Mouse (Mus musculus) CH12.LX (cell line): ENCODE data around the gene Lrrc20. TPM values are rescaled to one million over a fixed set of nuclear protein-coding genes. Genes with fewer than 3 reads are reported as not detected.

Experiments used
- DNase-seq: peaks from one replicate; pipeline ENCODE4 v3.0.0-alpha.2; 2013; ENCODE audit errors: extremely low read depth
- H3K27ac ChIP-seq: 2 replicates; pipeline ENCODE4 v1.5.1; 2012; ENCODE audit warnings: low read depth, mild to moderate bottlenecking, control low read depth, moderate library complexity; ENCODE audit not compliant: insufficient read depth
- H3K27me3 ChIP-seq: replicated peaks from 2 replicates; pipeline ENCODE3; 2012; ENCODE audit warnings: inconsistent platforms
- H3K36me3 ChIP-seq, 2 experiments: replicated peaks in 1 of 2; 2 replicates each; pipeline versions ENCODE3 to v1.6.1; 2012; ENCODE audit warnings: inconsistent platforms in 1 of 2, low read length in 1 of 2, mild to moderate bottlenecking in 1 of 2, mixed read lengths in 1 of 2, moderate library complexity in 1 of 2; ENCODE audit not compliant: control insufficient read depth in 1 of 2, insufficient read depth in 1 of 2
- H3K4me1 ChIP-seq, 2 experiments: 2 replicates each; pipeline ENCODE4 v1.6.1; 2012; ENCODE audit warnings: inconsistent platforms in 1 of 2, moderate library complexity in 1 of 2; ENCODE audit not compliant: insufficient read depth in 2 of 2, control insufficient read depth in 1 of 2
- H3K4me2 ChIP-seq: 2 replicates; pipeline ENCODE4 v1.6.1; 2012; ENCODE audit warnings: low read depth, mild to moderate bottlenecking, control low read depth; ENCODE audit not compliant: poor library complexity, insufficient read depth, severe bottlenecking
- H3K4me3 ChIP-seq, 3 experiments: fragments of 150-350 bp in 1 of 3; sonication (generic) in 1 of 3; replicated peaks in 1 of 3; 2 replicates each; pipeline versions ENCODE3 to v1.5.1; 2011 to 2012; ENCODE audit warnings: low read depth in 2 of 3, low read length in 2 of 3, mild to moderate bottlenecking in 2 of 3, moderate library complexity in 2 of 3, control low read depth in 1 of 3, improper control_type of control experiment in 1 of 3, inconsistent platforms in 1 of 3, mixed read lengths in 1 of 3; ENCODE audit not compliant: poor library complexity in 1 of 3
- H3K79me2 ChIP-seq: replicated peaks from 2 replicates; pipeline ENCODE4 v1.6.1; 2012; ENCODE audit warnings: mild to moderate bottlenecking, moderate library complexity; ENCODE audit not compliant: control insufficient read depth, poor library complexity, insufficient read depth, severe bottlenecking; ENCODE audit errors: extremely low read depth
- H3K9ac ChIP-seq: 2 replicates; pipeline ENCODE4 v1.6.1; 2012; ENCODE audit warnings: low read depth, mild to moderate bottlenecking, control low read depth, moderate library complexity; ENCODE audit not compliant: insufficient read depth
- H3K9me3 ChIP-seq: replicated peaks from 2 replicates; pipeline ENCODE3; 2012; ENCODE audit warnings: low read length, inconsistent platforms, mixed read lengths
- CHD1 ChIP-seq: IDR thresholded peaks from 2 replicates; pipeline ENCODE4 v1.6.1; 2012; ENCODE audit warnings: low read depth, low read length, improper control_type of control experiment, inconsistent platforms
- CHD2 ChIP-seq: IDR thresholded peaks from 2 replicates; pipeline ENCODE4 v1.6.1; 2011; ENCODE audit warnings: low read length, improper control_type of control experiment
- CTCF ChIP-seq, 2 experiments: IDR thresholded peaks in 1 of 2; conservative IDR thresholded peaks in 1 of 2; 2 replicates each; pipeline ENCODE4 v1.5.1; 2011 to 2012; ENCODE audit warnings: low read depth in 2 of 2, low read length in 2 of 2, improper control_type of control experiment in 1 of 2, inconsistent platforms in 1 of 2, mild to moderate bottlenecking in 1 of 2, moderate library complexity in 1 of 2
- E2F4 ChIP-seq: IDR thresholded peaks from 2 replicates; pipeline ENCODE4 v1.6.1; 2011; ENCODE audit warnings: low read depth, low read length, improper control_type of control experiment; ENCODE audit not compliant: insufficient replicate concordance
- ELF1 ChIP-seq: IDR thresholded peaks from 2 replicates; pipeline ENCODE4 v1.6.1; 2014; ENCODE audit warnings: low read depth, mild to moderate bottlenecking, inconsistent platforms, low read length, improper control_type of control experiment
- EP300 ChIP-seq: IDR thresholded peaks from 2 replicates; pipeline ENCODE4 v1.6.1; 2011; ENCODE audit warnings: low read length, improper control_type of control experiment
- ETS1 ChIP-seq: conservative IDR thresholded peaks from 2 replicates; pipeline ENCODE4 v1.6.1; 2012; ENCODE audit warnings: low read depth, mild to moderate bottlenecking, inconsistent platforms, low read length, improper control_type of control experiment, moderate library complexity
- GABPA ChIP-seq: IDR thresholded peaks from 2 replicates; pipeline ENCODE4 v1.6.1; 2012; ENCODE audit warnings: low read depth, low read length, improper control_type of control experiment, inconsistent platforms; ENCODE audit not compliant: insufficient replicate concordance
- HCFC1 ChIP-seq: IDR thresholded peaks from 2 replicates; pipeline ENCODE4 v1.6.1; 2012; ENCODE audit warnings: low read depth, mild to moderate bottlenecking, inconsistent platforms, low read length, improper control_type of control experiment
- IRF4 ChIP-seq: IDR thresholded peaks from 2 replicates; pipeline ENCODE4 v1.6.1; 2014; ENCODE audit warnings: low read depth, mild to moderate bottlenecking, inconsistent platforms, low read length, improper control_type of control experiment
- JUND ChIP-seq: conservative IDR thresholded peaks from 2 replicates; pipeline ENCODE4 v1.6.1; 2011; ENCODE audit warnings: low read depth, low read length, improper control_type of control experiment
- KAT2A ChIP-seq: IDR thresholded peaks from 2 replicates; pipeline ENCODE4 v1.6.1; 2012; ENCODE audit warnings: low read length, improper control_type of control experiment, inconsistent platforms; ENCODE audit not compliant: insufficient replicate concordance
- MAFK ChIP-seq: IDR thresholded peaks from 2 replicates; pipeline ENCODE4 v1.6.1; 2011; ENCODE audit warnings: low read length, improper control_type of control experiment; ENCODE audit not compliant: insufficient replicate concordance
- MAX ChIP-seq: IDR thresholded peaks from 2 replicates; pipeline ENCODE4 v1.6.1; 2011; ENCODE audit warnings: low read length, improper control_type of control experiment
- MAZ ChIP-seq: IDR thresholded peaks from 2 replicates; pipeline ENCODE4 v1.6.1; 2012; ENCODE audit warnings: low read depth, mild to moderate bottlenecking, inconsistent platforms, low read length, improper control_type of control experiment, moderate library complexity
- MEF2A ChIP-seq: IDR thresholded peaks from 2 replicates; pipeline ENCODE4 v1.6.1; 2014; ENCODE audit warnings: low read depth, mild to moderate bottlenecking, inconsistent platforms, low read length, improper control_type of control experiment, borderline replicate concordance
- MYC ChIP-seq: IDR thresholded peaks from 2 replicates; pipeline ENCODE4 v1.6.1; 2011; ENCODE audit warnings: low read depth, mild to moderate bottlenecking, improper control_type of control experiment, low read length
- NELFE ChIP-seq: IDR thresholded peaks from 2 replicates; pipeline ENCODE4 v1.6.1; 2011; ENCODE audit warnings: low read depth, low read length, improper control_type of control experiment
- NRF1 ChIP-seq: IDR thresholded peaks from 2 replicates; pipeline ENCODE4 v1.6.1; 2014; ENCODE audit warnings: low read depth, mild to moderate bottlenecking, inconsistent platforms, low read length, improper control_type of control experiment, moderate library complexity
- PAX5 ChIP-seq: IDR thresholded peaks from 2 replicates; pipeline ENCODE4 v1.6.1; 2012; ENCODE audit warnings: low read length, inconsistent platforms, mixed read lengths
- POLR2AphosphoS2 ChIP-seq: IDR thresholded peaks from 2 replicates; pipeline ENCODE4 v1.6.1; 2011; ENCODE audit warnings: low read depth, low read length, improper control_type of control experiment
- SIN3A ChIP-seq: IDR thresholded peaks from 2 replicates; pipeline ENCODE4 v1.6.1; 2012; ENCODE audit warnings: low read length, improper control_type of control experiment, inconsistent platforms
- SMC3 ChIP-seq: IDR thresholded peaks from 2 replicates; pipeline ENCODE4 v1.6.1; 2011; ENCODE audit warnings: low read depth, low read length, improper control_type of control experiment
- TBP ChIP-seq: conservative IDR thresholded peaks from 2 replicates; pipeline ENCODE4 v1.6.1; 2011; ENCODE audit warnings: low read depth, low read length, improper control_type of control experiment
- TCF12 ChIP-seq: IDR thresholded peaks from 2 replicates; pipeline ENCODE4 v1.6.1; 2014; ENCODE audit warnings: low read depth, mild to moderate bottlenecking, inconsistent platforms, low read length, improper control_type of control experiment
- USF1 ChIP-seq: IDR thresholded peaks from 2 replicates; pipeline ENCODE4 v1.6.1; 2014; ENCODE audit warnings: low read depth, mild to moderate bottlenecking, inconsistent platforms, low read length, improper control_type of control experiment
- ZC3H11A ChIP-seq: IDR thresholded peaks from 2 replicates; pipeline ENCODE4 v1.6.1; 2012; ENCODE audit warnings: low read depth, mild to moderate bottlenecking, inconsistent platforms, low read length, improper control_type of control experiment
- ZKSCAN1 ChIP-seq: IDR thresholded peaks from 2 replicates; pipeline ENCODE4 v1.6.1; 2012; ENCODE audit warnings: low read depth, inconsistent platforms, low read length, improper control_type of control experiment, borderline replicate concordance
- ZMIZ1 ChIP-seq: IDR thresholded peaks from 2 replicates; pipeline ENCODE4 v1.6.1; 2012; ENCODE audit warnings: low read depth, mild to moderate bottlenecking, inconsistent platforms, low read length, improper control_type of control experiment
- ZNF384 ChIP-seq: IDR thresholded peaks from 2 replicates; pipeline ENCODE4 v1.6.1; 2012; ENCODE audit warnings: low read depth, low read length, improper control_type of control experiment, inconsistent platforms
- dilution Hi-C: fragments of 300-500 bp; cut with MboI; formaldehyde crosslinking; loops from 2 replicates; pipeline ENCODE4 v1.14.3; 2020; ENCODE audit warnings: low sequenced_read_pairs; ENCODE audit not compliant: extremely low pct_unique_long_range_greater_than_20kb, extremely low pct_ligation_motif_present
- in situ Hi-C: fragments of 300-500 bp; cut with MboI; formaldehyde crosslinking; loops from 3 replicates; pipeline ENCODE4 v1.14.3; 2019; ENCODE audit warnings: low sequenced_read_pairs, low pct_ligation_motif_present, low pct_unique_long_range_greater_than_20kb, mixed read lengths
- polyA plus RNA-seq: library from polyadenylated mRNA; unstranded; fragments of >175 nt; gene quantifications from 2 replicates; pipeline ENCODE4 v1.2.1, GENCODE M21; 2012; ENCODE audit warnings: low read depth; ENCODE audit not compliant: insufficient read length
- total RNA-seq, 2 experiments: library from RNA; depleted of rRNA; stranded (reverse); fragments of 300-350 nt in 1 of 2; fragments of >200 nt in 1 of 2; gene quantifications; 2 replicates each; pipeline ENCODE4 v1.2.3; 2012 to 2014

Gene Lrrc20
- total and polyA plus RNA-seq, 3 experiments: 8.0 to 13.7 (median 9.9) TPM

- in situ Hi-C loops (no loop called here), dilution Hi-C loops (no loop called here)
- H3K4me1 ChIP-seq: no peaks in the 10 kb centered on the region
- no peak overlapping the region for H3K27ac ChIP-seq
- DNase-seq: no peak
- no peaks in the 10 kb centered on the region for H3K27me3 ChIP-seq
- no peak overlapping the region for H3K9ac ChIP-seq
- H3K4me3 ChIP-seq: no peak overlapping the region
- H3K79me2 ChIP-seq: no peaks in the 10 kb centered on the region
- H3K9me3 ChIP-seq: no peaks in the 10 kb centered on the region
- TF ChIP-seq JUND (no peak), GABPA (no peak), TCF12 (no peak), POLR2AphosphoS2 (no peak), ZC3H11A (no peak), TBP (no peak), SMC3 (no peak), HCFC1 (no peak), USF1 (no peak), ZKSCAN1 (no peak), CHD2 (no peak), NRF1 (no peak), EP300 (no peak), NELFE (no peak), ETS1 (no peak), MAX (no peak), KAT2A (no peak), ELF1 (no peak), IRF4 (no peak), SIN3A (no peak)
- H3K4me2 ChIP-seq: no peak overlapping the region
- H3K36me3 ChIP-seq: peaks cover 0 to 50% of the 10 kb centered on the region in 2 experiments
Observed at GRCm38 (mm10) chr10:61495461-61495860, 19.9 kb downstream of the Lrrc20 start.

GRCm38 (mm10) chr10:61496231-61496630 lies 20.6 kb downstream of the Lrrc20 start:
- in situ Hi-C loops: no loop called here
- no peak overlapping the region for H3K4me2 ChIP-seq
- no peak for TF ChIP-seq ETS1
- TF ChIP-seq KAT2A: no peak
- TF ChIP-seq CTCF (conservative IDR thresholded peaks at IDR 0.05 in 1 of 2, IDR thresholded peaks at IDR 0.05 in 1 of 2; ENCODE audit: low read depth in 2 of 2, low read length in 2 of 2): no peak
- no peak for TF ChIP-seq ZMIZ1
- TF ChIP-seq GABPA: no peak
- TF ChIP-seq ZNF384: no peak
- TF ChIP-seq PAX5: no peak
- no peak for TF ChIP-seq ZKSCAN1
- TF ChIP-seq EP300: no peak
- no peak for TF ChIP-seq SIN3A
- no peak for TF ChIP-seq TBP
- TF ChIP-seq MAFK: no peak
- TF ChIP-seq POLR2AphosphoS2: no peak
- no peak for TF ChIP-seq CHD1
- TF ChIP-seq MAX: no peak
- no peak for TF ChIP-seq MEF2A
- no peak for TF ChIP-seq E2F4
- no peak for TF ChIP-seq MYC
- TF ChIP-seq MAZ: no peak
- TF ChIP-seq, all 38 proteins: peak for 0
- no peak overlapping the region for H3K4me3 ChIP-seq
- H3K9ac ChIP-seq: no peak overlapping the region
- H3K27me3 ChIP-seq: no peaks in the 10 kb centered on the region
- no peaks in the 10 kb centered on the region for H3K9me3 ChIP-seq
- H3K79me2 ChIP-seq: no peaks in the 10 kb centered on the region
- dilution Hi-C loops: no loop called here
- peaks cover 0 to 52% of the 10 kb centered on the region in 2 experiments for H3K36me3 ChIP-seq
- H3K27ac ChIP-seq: no peak overlapping the region
- no peaks in the 10 kb centered on the region for H3K4me1 ChIP-seq
- DNase-seq: no peak
